Comparison of ENCODE assay signal across 21 mouse cellular contexts in genomic region chr16:76149581-76149980, GRCm38 (mm10).
DNase-seq lines count a peak whose midpoint lies in the region; ATAC-seq and TF ChIP-seq lines count a peak whose summit lies in the region.
"Had no signal": no experiment of that assay in that cellular context is flagged by ENCODE, and none has a peak within 500 bp of the region (broad histone marks: within the 10 kb centered on the region; RNA-seq: fewer than 3 reads in every experiment).

No protein-coding gene starts in this region.

- in situ Hi-C loops in Patski (cut with MboI; ENCODE audit: low pct_unique_long_range_greater_than_20kb) = no loop called here

- POLR2A ChIA-PET in Patski (lab: Charles Lee) = no interaction called here

- H3K9me3 ChIP-seq in forebrain, postnatal 0 days (ENCODE audit: low read length) = no peaks in the 10 kb centered on the region
- no peaks in the 10 kb centered on the region for H3K9me3 ChIP-seq in forebrain, embryonic 16.5 days (ENCODE audit: control insufficient read depth, low read length)
- H3K9me3 ChIP-seq: embryonic facial prominence, embryonic 13.5 days; forebrain, embryonic 13.5 days; hindbrain, embryonic 13.5 days; intestine, embryonic 15.5 days; kidney, embryonic 15.5 days had no signal

- no peak overlapping the region for H3K4me3 ChIP-seq in forebrain, postnatal 0 days (ENCODE audit: low read depth, low read length)
- H3K4me3 ChIP-seq in forebrain, embryonic 16.5 days (replicated peaks; ENCODE audit: low read length) = no peak overlapping the region
- H3K4me3 ChIP-seq: embryonic facial prominence, embryonic 13.5 days; forebrain, embryonic 13.5 days; hindbrain, embryonic 13.5 days; intestine, embryonic 15.5 days; kidney, embryonic 15.5 days had no signal

- no peaks in the 10 kb centered on the region for H3K27me3 ChIP-seq in forebrain, postnatal 0 days (ENCODE audit: insufficient read depth, low read length)
- no peaks in the 10 kb centered on the region for H3K27me3 ChIP-seq in forebrain, embryonic 16.5 days (replicated peaks; ENCODE audit: control insufficient read depth, insufficient read depth, low read length)
- H3K27me3 ChIP-seq in Patski = no peaks in the 10 kb centered on the region
- H3K27me3 ChIP-seq: CH12.LX; embryonic facial prominence, embryonic 13.5 days; forebrain, embryonic 13.5 days; hindbrain, embryonic 13.5 days; intestine, embryonic 15.5 days; kidney, embryonic 15.5 days had no signal

- no peaks in the 10 kb centered on the region for H3K36me3 ChIP-seq in forebrain, postnatal 0 days (ENCODE audit: insufficient read depth)
- no peaks in the 10 kb centered on the region for H3K36me3 ChIP-seq in forebrain, embryonic 16.5 days (ENCODE audit: control insufficient read depth, insufficient read depth)
- H3K36me3 ChIP-seq: embryonic facial prominence, embryonic 13.5 days; hindbrain, embryonic 13.5 days; intestine, embryonic 15.5 days; kidney, embryonic 15.5 days had no signal

- no peak for TF ChIP-seq CTCF in forebrain, postnatal 0 days (IDR thresholded peaks at IDR 0.05; ENCODE audit: low read depth)
- no peak for TF ChIP-seq CTCF in Patski (IDR thresholded peaks at IDR 0.05)

- no peak overlapping the region for H3K9ac ChIP-seq in forebrain, postnatal 0 days
- H3K9ac ChIP-seq in forebrain, embryonic 16.5 days (replicated peaks; ENCODE audit: low read depth, low read length) = no peak overlapping the region
- H3K9ac ChIP-seq: embryonic facial prominence, embryonic 13.5 days; forebrain, embryonic 13.5 days; hindbrain, embryonic 13.5 days; intestine, embryonic 15.5 days; kidney, embryonic 15.5 days had no signal

- CTCF ChIA-PET in Patski (lab: Charles Lee) = no interaction called here

- WGBS in forebrain, postnatal 0 days = 50% methylated on average over 5 of the region's 5 CpGs
- WGBS in forebrain, embryonic 16.5 days = 44% methylated on average over 5 of the region's 5 CpGs

- H3K4me2 ChIP-seq in forebrain, postnatal 0 days (ENCODE audit: low read depth) = no peak overlapping the region
- no peak overlapping the region for H3K4me2 ChIP-seq in forebrain, embryonic 16.5 days (ENCODE audit: low read length)
- H3K4me2 ChIP-seq: embryonic facial prominence, embryonic 13.5 days; forebrain, embryonic 13.5 days; hindbrain, embryonic 13.5 days; intestine, embryonic 15.5 days; kidney, embryonic 15.5 days had no signal

- H3K27ac ChIP-seq in forebrain, postnatal 0 days (ENCODE audit: low read depth, low read length) = no peak overlapping the region
- H3K27ac ChIP-seq in forebrain, embryonic 16.5 days (ENCODE audit: low read length) = no peak overlapping the region
- H3K27ac ChIP-seq: embryonic facial prominence, embryonic 13.5 days; forebrain, embryonic 13.5 days; hindbrain, embryonic 13.5 days; hindbrain, postnatal 0 days; intestine, embryonic 15.5 days; kidney, embryonic 15.5 days had no signal

- no peak for ATAC-seq in forebrain, postnatal 0 days
- ATAC-seq in forebrain, embryonic 16.5 days = no peak
- peak; percentile 26 for ATAC-seq in Patski
- ATAC-seq: activated CD4-positive, CD25-positive, alpha-beta regulatory T cell, adult 4 months; forebrain, embryonic 13.5 days; hindbrain, postnatal 0 days; intestine, embryonic 15.5 days had no signal

- peak; percentile 1 for DNase-seq in forebrain, postnatal 0 days
- DNase-seq in 3134 (ENCODE audit: extremely low read depth, insufficient read length, low spot score) = peak; percentile 22
- DNase-seq in 3T3-L1 (ENCODE audit: low read depth, low spot score) = peak; percentile 72
- peak; percentile 12 for DNase-seq in Patski (ENCODE audit: low read depth, low spot score)
- DNase-seq in layer of hippocampus, postnatal 25 days (ENCODE audit: extremely low spot score in 1 of 2, low spot score in 1 of 2) = no peak
- DNase-seq in neural tube, embryonic 10.5 days (ENCODE audit: extremely low spot score, low spot score) = no peak
- DNase-seq: cerebellum, adult 18-20 months; cerebellum, adult 9-11 months; cerebellum, postnatal 36 days; gastrocnemius, postnatal 14 days; heart, postnatal 10 days; kidney, adult 2 months had no signal

- H3K4me1 ChIP-seq in forebrain, postnatal 0 days (ENCODE audit: insufficient read depth) = no peaks in the 10 kb centered on the region; the same call in 1 of the 2 replicates
- H3K4me1 ChIP-seq in forebrain, embryonic 16.5 days (replicated peaks; ENCODE audit: control insufficient read depth, insufficient read depth, low read length) = peaks cover 10% of the 10 kb centered on the region
- H3K4me1 ChIP-seq: embryonic facial prominence, embryonic 13.5 days; intestine, embryonic 15.5 days; kidney, embryonic 15.5 days had no signal

Comparison
In these comparisons a context has a peak if more than half of its experiments do, and no peak if none do; other contexts are left out.
1. DNase-seq: peak in forebrain, postnatal 0 days (single experiment), 3134 (single experiment), 3T3-L1 (single experiment) and Patski (single experiment); none in layer of hippocampus, postnatal 25 days (0 of 2) and neural tube, embryonic 10.5 days (single experiment).